Mouse (Mus musculus): ENCODE measurements around the gene Megf6. TPM values are rescaled to one million over a fixed set of nuclear protein-coding genes. Genes with fewer than 3 reads are reported as not detected.

The Megf6 gene
- polyA plus RNA-seq, 1 experiment = 19.0 TPM

DNA sequence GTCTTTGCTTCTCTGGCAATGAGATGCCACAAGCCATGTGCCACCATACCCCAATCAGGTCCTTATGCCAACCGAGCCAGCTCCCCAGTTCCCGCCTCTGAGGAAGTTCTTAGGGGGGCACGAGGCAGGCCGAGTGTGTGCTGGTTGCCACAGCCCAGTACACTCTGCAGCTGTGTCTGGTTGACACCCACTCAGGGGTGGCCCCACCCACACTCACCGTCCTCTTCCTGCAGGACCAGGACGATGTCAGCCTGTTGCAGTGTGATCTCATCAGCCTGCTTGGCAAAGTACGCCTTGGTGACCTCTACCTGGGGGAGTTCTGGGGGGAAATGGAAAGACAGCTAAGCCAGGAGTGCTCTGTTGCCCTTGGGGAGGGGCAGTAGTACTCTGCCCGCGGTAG lies 109.0 kb downstream of the Megf6 start:
- DNase-seq = no peak
- no peak overlapping the region for H3K4me3 ChIP-seq (ENCODE audit: control insufficient read depth, insufficient read depth, low read length)
- 42% methylated on average over 9 of the region's 9 CpGs for WGBS

DNA sequence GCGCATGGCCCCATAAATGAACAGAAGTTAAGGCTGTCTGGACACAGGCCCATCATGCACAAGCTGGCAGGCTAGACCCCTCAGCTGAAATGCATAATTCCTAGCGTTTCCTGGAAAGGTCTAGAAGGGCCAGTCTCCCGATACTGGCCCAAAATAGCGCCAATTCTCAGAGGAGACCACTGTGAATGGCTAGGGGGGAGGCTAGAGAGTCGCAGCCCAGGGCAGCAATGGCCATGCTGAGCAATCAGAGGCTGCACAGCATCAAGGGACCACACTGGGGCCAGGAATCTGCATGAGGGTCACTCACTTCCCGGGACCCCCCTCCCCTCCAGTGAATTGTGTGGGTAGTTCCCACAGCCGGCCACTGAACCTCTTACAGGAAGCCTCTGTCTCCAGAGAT lies 113.1 kb downstream of the Megf6 start:
- no peaks in the 10 kb centered on the region for H3K36me3 ChIP-seq (ENCODE audit: control insufficient read depth, insufficient read depth, low read length)
- no peak for DNase-seq
- H3K4me1 ChIP-seq (replicated peaks; ENCODE audit: control insufficient read depth, insufficient read depth, low read length) = no peaks in the 10 kb centered on the region; the same call in 1 of the 2 replicates
- TF ChIP-seq CTCF (IDR thresholded peaks at IDR 0.05; ENCODE audit: borderline replicate concordance, control insufficient read depth, extremely low read depth, insufficient read depth, low read length, poor library complexity) = no peak
- TF ChIP-seq POLR2A (IDR thresholded peaks at IDR 0.05; ENCODE audit: control insufficient read depth, extremely low read depth, insufficient read depth, low read length, poor library complexity) = no peak
- 69% methylated on average over 7 of the region's 7 CpGs for WGBS
- no peaks in the 10 kb centered on the region for H3K27me3 ChIP-seq (ENCODE audit: control insufficient read depth, insufficient read depth, low read length)
- H3K4me3 ChIP-seq (ENCODE audit: control insufficient read depth, insufficient read depth, low read length) = no peak overlapping the region
- H3K27ac ChIP-seq (ENCODE audit: control insufficient read depth, insufficient read depth, low read length) = no peak overlapping the region

More for the DNA sequence above, 109.0 kb downstream of the Megf6 start:
- H3K27ac ChIP-seq (ENCODE audit: control insufficient read depth, insufficient read depth, low read length) = no peak overlapping the region
- TF ChIP-seq POLR2A (IDR thresholded peaks at IDR 0.05; ENCODE audit: control insufficient read depth, extremely low read depth, insufficient read depth, low read length, poor library complexity) = no peak
- no peak for TF ChIP-seq CTCF (IDR thresholded peaks at IDR 0.05; ENCODE audit: borderline replicate concordance, control insufficient read depth, extremely low read depth, insufficient read depth, low read length, poor library complexity)
- no peaks in the 10 kb centered on the region; the same call in 1 of the 2 replicates for H3K4me1 ChIP-seq (replicated peaks; ENCODE audit: control insufficient read depth, insufficient read depth, low read length)
- no peaks in the 10 kb centered on the region for H3K36me3 ChIP-seq (ENCODE audit: control insufficient read depth, insufficient read depth, low read length)
- H3K27me3 ChIP-seq (ENCODE audit: control insufficient read depth, insufficient read depth, low read length) = no peaks in the 10 kb centered on the region

DNA sequence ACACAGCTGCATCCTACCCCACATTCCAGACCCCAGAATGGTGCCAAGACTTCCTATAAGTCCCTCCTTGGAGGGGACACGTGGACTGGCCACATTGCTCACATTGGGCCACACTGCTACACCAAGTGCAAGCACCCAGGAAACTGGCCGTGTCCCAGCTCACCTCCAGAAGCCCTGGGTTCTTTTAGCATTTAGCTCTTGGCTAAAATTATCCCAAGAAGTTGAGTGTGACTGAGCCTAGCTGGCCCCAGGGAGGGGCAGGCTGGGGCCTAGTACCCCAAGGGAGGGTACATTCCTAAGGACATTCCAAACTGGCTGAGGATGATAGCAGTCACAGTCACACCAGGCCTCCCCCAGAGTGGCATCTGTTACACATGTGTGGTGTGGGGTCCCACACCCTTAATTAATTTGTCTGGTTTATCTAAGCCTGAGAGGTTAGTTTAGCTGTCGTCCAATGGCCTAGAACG lies 123.2 kb downstream of the Megf6 start:
- 84% methylated on average over 4 of the region's 4 CpGs for WGBS
- no peak for TF ChIP-seq POLR2A (IDR thresholded peaks at IDR 0.05; ENCODE audit: control insufficient read depth, extremely low read depth, insufficient read depth, low read length, poor library complexity)
- H3K27me3 ChIP-seq (ENCODE audit: control insufficient read depth, insufficient read depth, low read length) = no peaks in the 10 kb centered on the region
- no peaks in the 10 kb centered on the region for H3K4me1 ChIP-seq (replicated peaks; ENCODE audit: control insufficient read depth, insufficient read depth, low read length)
- DNase-seq = no peak
- H3K36me3 ChIP-seq (ENCODE audit: control insufficient read depth, insufficient read depth, low read length) = no peaks in the 10 kb centered on the region
- H3K4me3 ChIP-seq (ENCODE audit: control insufficient read depth, insufficient read depth, low read length) = no peak overlapping the region
- H3K27ac ChIP-seq (ENCODE audit: control insufficient read depth, insufficient read depth, low read length) = no peak overlapping the region

DNA sequence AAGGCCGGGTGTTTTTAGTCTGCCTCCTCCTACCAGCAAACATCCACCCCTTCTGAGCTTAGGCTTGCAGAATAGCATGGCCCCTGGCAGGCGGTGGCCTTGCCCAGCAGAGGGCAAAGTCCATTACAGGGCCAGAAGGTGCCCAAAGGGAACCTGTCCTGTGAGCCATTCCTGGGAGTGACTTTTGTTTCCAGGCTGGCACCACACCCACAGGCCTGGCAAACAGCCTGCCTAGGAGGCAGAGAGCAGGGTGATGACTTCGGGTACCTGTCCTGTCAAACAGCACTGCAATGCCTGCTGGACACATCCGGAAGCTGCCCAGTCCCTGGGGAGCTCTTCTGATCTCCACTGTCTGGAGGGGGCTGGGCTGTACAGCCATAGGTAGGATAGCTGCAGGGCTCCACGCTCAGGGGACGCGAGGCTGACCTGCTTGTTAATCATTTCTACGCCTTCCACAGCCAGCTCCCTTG lies 123.8 kb downstream of the Megf6 start:
- H3K36me3 ChIP-seq (ENCODE audit: control insufficient read depth, insufficient read depth, low read length) = no peaks in the 10 kb centered on the region
- H3K4me3 ChIP-seq (ENCODE audit: control insufficient read depth, insufficient read depth, low read length) = no peak overlapping the region
- no peak for DNase-seq
- no peaks in the 10 kb centered on the region; the same call in 1 of the 2 replicates for H3K27me3 ChIP-seq (ENCODE audit: control insufficient read depth, insufficient read depth, low read length)
- TF ChIP-seq CTCF (IDR thresholded peaks at IDR 0.05; ENCODE audit: borderline replicate concordance, control insufficient read depth, extremely low read depth, insufficient read depth, low read length, poor library complexity) (no peak), POLR2A (IDR thresholded peaks at IDR 0.05; ENCODE audit: control insufficient read depth, extremely low read depth, insufficient read depth, low read length, poor library complexity) (no peak)
- no peaks in the 10 kb centered on the region for H3K4me1 ChIP-seq (replicated peaks; ENCODE audit: control insufficient read depth, insufficient read depth, low read length)
- H3K27ac ChIP-seq (ENCODE audit: control insufficient read depth, insufficient read depth, low read length) = no peak overlapping the region
- WGBS = 89% methylated on average over 8 of the region's 8 CpGs

GRCm38 (mm10) chr4:154297761-154298160 lies 127.2 kb downstream of the Megf6 start:
- 38% methylated on average over 9 of the region's 9 CpGs for WGBS
- Histone ChIP-seq H3K27me3 (ENCODE audit: control insufficient read depth, insufficient read depth, low read length) (no peaks in the 10 kb centered on the region; the same call in 1 of the 2 replicates), H3K4me1 (replicated peaks; ENCODE audit: control insufficient read depth, insufficient read depth, low read length) (0 out of 2 replicates have a peak, but pooled peaks cover 4% of the 10 kb centered on the region), H3K36me3 (ENCODE audit: control insufficient read depth, insufficient read depth, low read length) (no peaks in the 10 kb centered on the region), H3K27ac (ENCODE audit: control insufficient read depth, insufficient read depth, low read length) (no peak overlapping the region), H3K4me3 (ENCODE audit: control insufficient read depth, insufficient read depth, low read length) (no peak overlapping the region)
- TF ChIP-seq POLR2A (IDR thresholded peaks at IDR 0.05; ENCODE audit: control insufficient read depth, extremely low read depth, insufficient read depth, low read length, poor library complexity) = no peak
- TF ChIP-seq CTCF (IDR thresholded peaks at IDR 0.05; ENCODE audit: borderline replicate concordance, control insufficient read depth, extremely low read depth, insufficient read depth, low read length, poor library complexity) = no peak
- no peak for DNase-seq

DNA sequence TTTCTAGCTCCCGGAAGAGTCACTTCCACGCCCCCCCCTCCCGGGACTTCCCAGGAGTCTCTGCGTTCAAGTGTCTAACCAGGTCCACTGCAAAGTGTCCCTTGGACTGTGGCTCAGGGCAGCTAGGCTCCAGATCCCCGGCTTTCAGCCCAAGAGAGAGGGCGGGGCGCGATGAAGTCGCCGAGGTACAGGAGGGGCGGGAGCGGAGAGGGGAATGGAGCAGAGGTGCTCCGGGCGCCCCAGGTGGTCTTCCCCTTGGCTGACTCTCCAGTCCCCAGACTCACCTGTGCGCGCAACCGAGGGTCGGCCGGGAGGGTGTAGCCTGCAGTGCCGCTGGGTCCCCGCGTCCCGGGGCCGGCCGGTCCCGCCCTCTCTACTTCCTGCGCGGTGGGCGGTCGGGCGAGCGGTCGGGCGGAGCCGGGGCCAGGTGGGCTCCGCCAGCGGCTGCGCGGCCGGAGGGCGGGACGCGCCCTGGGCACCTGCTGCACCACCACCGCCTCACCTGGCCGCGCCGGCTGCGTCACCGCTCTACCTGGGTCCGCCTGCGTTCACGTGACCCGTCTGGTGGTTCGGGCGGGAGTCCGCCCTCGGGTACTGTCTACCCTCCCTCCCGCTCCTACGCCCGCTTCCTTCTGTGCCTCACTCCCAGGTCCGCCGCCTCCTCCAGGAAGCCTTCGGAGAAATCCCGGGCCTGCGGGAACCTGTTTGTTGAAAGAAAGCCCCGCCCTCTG lies 129.2 kb downstream of the Megf6 start:
- H3K27ac ChIP-seq (ENCODE audit: control insufficient read depth, insufficient read depth, low read length) = no peak overlapping the region
- no peaks in the 10 kb centered on the region for H3K36me3 ChIP-seq (ENCODE audit: control insufficient read depth, insufficient read depth, low read length)
- peak overlapping the region; percentile 9; the same call in 1 of the 2 replicates for H3K4me3 ChIP-seq (ENCODE audit: control insufficient read depth, insufficient read depth, low read length)
- WGBS = 2% methylated on average over 63 of the region's 66 CpGs
- 0 out of 2 replicates have a peak, but pooled peaks cover 4% of the 10 kb centered on the region for H3K4me1 ChIP-seq (replicated peaks; ENCODE audit: control insufficient read depth, insufficient read depth, low read length)
- no peaks in the 10 kb centered on the region; the same call in 1 of the 2 replicates for H3K27me3 ChIP-seq (ENCODE audit: control insufficient read depth, insufficient read depth, low read length)
- DNase-seq = no peak
- TF ChIP-seq CTCF (IDR thresholded peaks at IDR 0.05; ENCODE audit: borderline replicate concordance, control insufficient read depth, extremely low read depth, insufficient read depth, low read length, poor library complexity) (no peak), POLR2A (IDR thresholded peaks at IDR 0.05; ENCODE audit: control insufficient read depth, extremely low read depth, insufficient read depth, low read length, poor library complexity) (no peak)
